Mouse (Mus musculus): ENCODE data around the gene Pnpo. TPM values are rescaled to one million over a fixed set of nuclear protein-coding genes. Genes with fewer than 3 reads are reported as not detected.

Pnpo gene
- total RNA-seq, 2 experiments from 2014 or later, result 37.4 to 37.5 TPM

DNA sequence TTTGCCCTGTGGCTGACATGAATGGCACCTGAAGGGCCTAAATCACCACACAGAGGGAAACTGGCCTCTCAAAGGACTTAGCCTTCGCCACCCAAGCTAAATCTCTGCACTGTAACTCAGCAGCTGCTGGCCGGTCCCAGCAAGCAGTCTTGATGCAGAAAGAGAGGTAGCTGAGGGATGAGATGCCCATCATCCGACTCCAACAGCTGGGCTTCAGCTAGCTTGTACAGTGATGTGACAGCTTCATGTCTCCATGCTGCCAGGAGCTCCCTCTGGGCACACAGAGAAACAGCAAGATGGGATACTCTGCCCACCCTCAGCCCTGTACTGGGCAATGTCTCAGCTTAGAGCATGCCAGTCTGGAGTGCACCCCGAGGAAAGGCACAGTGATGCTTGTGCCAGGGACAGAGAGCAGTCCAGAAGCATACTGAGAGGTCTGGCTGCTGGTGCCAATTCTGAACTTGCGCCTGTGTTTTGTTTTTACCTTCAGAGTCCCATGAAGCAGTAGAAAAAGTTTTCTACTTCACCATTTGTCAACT is 29.7 kb upstream of the Pnpo start:
- DNase-seq (ENCODE audit: low spot score in 2 of 2), result no peak
- intact Hi-C loops (cut with DNase I), result no loop called here

GRCm38 (mm10) chr11:96972906-96973305 is 29.1 kb upstream of the Pnpo start:
- no peak for DNase-seq (ENCODE audit: low spot score in 2 of 2)
- intact Hi-C loops (cut with DNase I), result no loop called here

DNA sequence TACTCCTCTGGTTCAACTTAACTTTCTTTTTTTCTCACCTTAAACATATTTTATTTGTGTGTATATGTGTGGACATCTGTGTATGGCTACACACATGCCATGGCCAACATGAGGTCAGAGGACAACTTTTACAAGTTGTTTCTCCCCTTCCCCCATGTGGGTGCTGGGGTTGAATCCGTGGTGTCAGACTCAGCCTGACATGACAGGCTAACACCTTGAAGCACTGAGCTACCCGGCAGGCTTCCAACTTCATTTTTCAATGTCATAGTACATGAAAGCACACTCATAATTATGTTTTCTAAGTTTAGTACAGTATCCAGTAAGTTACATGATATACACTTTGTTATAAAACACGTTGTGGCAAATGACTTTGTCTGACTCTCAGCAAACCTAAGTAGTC is 26.6 kb upstream of the Pnpo start:
- intact Hi-C loops (cut with DNase I), result no loop called here

GRCm38 (mm10) chr11:96969746-96970145 is 26.0 kb upstream of the Pnpo start:
- peak; percentile 42 to 74 for DNase-seq (ENCODE audit: low spot score in 2 of 2)
- intact Hi-C loops (cut with DNase I), result no loop called here

More for the DNA sequence above, 26.6 kb upstream of the Pnpo start:
- no peak for DNase-seq (ENCODE audit: low spot score in 2 of 2)

- intact Hi-C loops (cut with DNase I), result no loop called here
Measured at GRCm38 (mm10) chr11:96969280-96969722, 25.5 kb upstream of the Pnpo start.

DNA sequence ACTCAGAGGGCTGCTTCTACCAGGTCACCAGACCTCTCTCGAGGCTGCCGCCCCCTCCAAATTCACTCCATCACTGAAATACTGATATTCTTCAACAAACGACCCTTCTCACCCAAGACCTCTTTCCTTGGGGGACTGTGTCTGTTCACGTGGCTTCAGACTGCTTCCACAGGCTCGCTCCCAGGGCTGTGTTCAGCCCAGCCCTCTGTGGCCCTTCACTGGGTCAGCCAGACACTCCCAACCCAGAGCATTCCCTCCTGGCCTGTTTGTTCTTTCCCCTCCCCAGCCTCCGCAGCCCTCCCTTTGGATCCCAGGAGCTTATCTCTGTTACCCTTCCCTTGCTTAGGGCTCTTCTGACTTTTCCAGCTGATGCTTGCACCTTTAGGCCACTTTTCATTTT is 24.7 kb upstream of the Pnpo start:
- DNase-seq (ENCODE audit: low spot score in 2 of 2), result no peak
- intact Hi-C loops (cut with DNase I), result no loop called here

More at GRCm38 (mm10) chr11:96969280-96969722, 25.5 kb upstream of the Pnpo start:
- DNase-seq (ENCODE audit: low spot score in 2 of 2), result no peak

GRCm38 (mm10) chr11:96967544-96968269 is 23.9 kb upstream of the Pnpo start:
- DNase-seq (ENCODE audit: low spot score in 2 of 2), result no peak
- intact Hi-C loops (cut with DNase I), result no loop called here

DNA sequence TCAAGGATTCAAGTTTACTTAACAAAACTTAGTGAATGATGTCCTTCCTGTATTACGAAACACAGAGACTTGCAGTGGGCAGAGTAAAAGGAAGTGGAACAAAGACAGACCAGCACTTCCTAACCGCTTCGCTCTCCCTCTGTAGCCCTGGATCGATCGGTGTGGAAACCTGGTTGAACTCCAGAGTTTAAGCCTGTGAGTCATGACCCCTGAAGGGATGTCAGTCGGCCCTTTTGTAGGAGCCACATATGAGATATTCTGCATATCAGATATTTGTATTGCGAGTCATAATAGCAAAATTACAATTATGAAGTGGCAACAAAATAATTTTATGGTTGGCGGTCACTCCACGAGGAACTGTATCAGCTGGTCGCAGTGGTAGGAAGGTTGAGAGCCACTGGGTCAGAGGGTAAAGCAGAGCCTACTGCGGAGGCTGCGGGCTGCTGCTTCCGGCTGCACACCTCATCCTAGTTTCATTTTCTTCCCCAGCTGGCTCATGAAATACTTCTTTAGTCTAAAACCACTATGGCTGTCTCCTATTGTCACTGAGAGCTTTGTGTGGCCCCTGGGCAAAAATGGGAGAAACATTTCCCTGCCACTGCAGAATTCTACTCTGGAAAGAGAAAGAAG is 23.2 kb upstream of the Pnpo start:
- intact Hi-C loops (cut with DNase I), result no loop called here

DNA sequence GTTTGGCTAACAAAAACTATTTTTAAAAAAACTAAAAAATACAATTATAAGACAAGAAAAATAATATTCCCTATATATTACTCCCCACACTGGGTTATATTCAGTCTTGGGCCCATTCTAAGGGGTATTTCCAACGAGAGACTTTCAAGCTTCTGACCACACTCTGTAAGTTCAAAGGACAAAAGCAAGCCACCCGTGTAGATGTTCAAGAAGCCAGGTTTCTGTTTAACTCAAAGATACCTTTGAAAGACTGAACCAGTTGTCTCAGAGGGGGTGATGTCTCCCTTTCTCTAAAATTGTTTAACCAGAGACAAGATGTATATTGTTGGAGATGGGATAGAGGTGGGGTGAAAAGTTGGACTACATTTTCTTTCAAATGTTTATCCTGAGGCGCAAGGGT is 22.4 kb upstream of the Pnpo start:
- no peak for DNase-seq (ENCODE audit: low spot score in 2 of 2)
- intact Hi-C loops (cut with DNase I), result no loop called here

More for the DNA sequence above, 23.2 kb upstream of the Pnpo start:
- DNase-seq (ENCODE audit: low spot score in 2 of 2), result no peak

- peak; percentile 86 to 92 for DNase-seq (ENCODE audit: low spot score in 2 of 2)
- intact Hi-C loops (cut with DNase I), result loop anchor here (1.0 to 5.0 kb wide), 2 partner anchors 47 to 96 kb away; partner anchors contain the start of gene Cdk5rap3
Measured at GRCm38 (mm10) chr11:96963580-96963979, 19.8 kb upstream of the Pnpo start.

- intact Hi-C loops (cut with DNase I), result no loop called here
- DNase-seq (ENCODE audit: low spot score in 2 of 2), result no peak
Measured at GRCm38 (mm10) chr11:96957061-96957805, 13.4 kb upstream of the Pnpo start.

- intact Hi-C loops (cut with DNase I), result no loop called here
- DNase-seq (ENCODE audit: low spot score in 2 of 2), result no peak
Measured at GRCm38 (mm10) chr11:96956009-96956724, 12.4 kb upstream of the Pnpo start.

- no peak for DNase-seq (ENCODE audit: low spot score in 2 of 2)
- intact Hi-C loops (cut with DNase I), result no loop called here
Measured at GRCm38 (mm10) chr11:96955094-96955493, 11.3 kb upstream of the Pnpo start.

DNA sequence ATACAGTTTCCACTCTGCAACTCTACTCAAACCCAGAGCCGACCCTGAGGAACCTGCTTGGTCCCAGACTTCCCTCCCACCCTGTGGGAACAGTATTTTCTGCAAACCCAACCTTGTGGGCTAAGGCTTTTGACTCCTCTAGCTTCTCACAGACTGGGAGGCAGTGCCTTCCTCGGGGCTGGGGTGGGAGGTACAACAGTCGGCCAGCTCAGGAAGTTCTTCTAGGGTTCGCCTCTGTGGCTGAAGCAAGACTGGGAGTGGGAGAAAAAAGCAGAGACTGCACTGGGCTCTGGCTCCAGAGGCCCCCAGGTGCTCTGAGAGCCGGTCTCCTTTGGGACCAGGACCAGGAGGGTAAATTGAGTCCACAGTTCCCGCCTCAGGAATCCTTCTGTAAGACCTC is 9.1 kb upstream of the Pnpo start:
- DNase-seq (ENCODE audit: low spot score in 2 of 2), result no peak
- intact Hi-C loops (cut with DNase I), result no loop called here

DNA sequence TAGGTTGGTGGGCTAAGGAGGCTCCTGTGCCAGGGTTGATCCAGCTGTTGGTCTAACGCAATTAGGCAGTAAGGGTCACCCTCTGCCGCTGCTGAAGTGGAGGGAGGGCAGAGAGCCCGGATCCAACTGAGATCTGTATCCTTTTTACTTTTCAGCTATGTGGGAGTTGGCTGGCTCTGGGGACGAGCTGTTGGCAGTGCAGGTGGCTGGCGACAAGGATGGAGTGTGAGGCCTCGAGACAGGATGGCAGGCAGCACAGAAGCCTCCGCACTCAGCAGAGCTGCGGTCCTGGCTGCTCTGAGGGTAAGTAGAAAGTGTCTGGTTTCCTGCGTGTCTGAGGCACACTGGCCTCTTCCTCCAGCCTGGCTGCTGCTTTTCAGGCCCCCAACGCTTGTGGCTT is 8.6 kb upstream of the Pnpo start:
- intact Hi-C loops (cut with DNase I), result no loop called here
- peak in 1 of 2 experiments; percentile 56 for DNase-seq (ENCODE audit: low spot score in 2 of 2)

DNA sequence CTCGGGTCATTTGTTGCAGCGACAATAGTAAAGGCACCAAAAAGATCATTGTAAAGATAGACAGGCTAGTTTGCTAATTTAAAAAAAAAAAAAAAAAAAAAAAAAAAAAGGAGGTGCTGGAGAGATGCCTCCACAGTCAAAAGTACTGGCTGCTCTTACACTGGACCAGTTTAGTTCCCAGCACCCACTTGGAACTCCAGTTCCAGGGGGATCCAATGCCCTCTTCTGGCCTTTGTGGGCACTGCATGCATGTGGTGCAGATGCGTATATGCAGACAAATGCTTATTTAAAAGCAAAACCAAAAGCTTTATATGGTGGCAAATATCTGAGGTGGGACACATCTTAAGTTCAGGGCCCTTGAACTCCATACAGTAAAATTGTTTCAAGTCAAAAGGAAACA is 7.0 kb upstream of the Pnpo start:
- DNase-seq (ENCODE audit: low spot score in 2 of 2), result no peak
- intact Hi-C loops (cut with DNase I), result no loop called here

GRCm38 (mm10) chr11:96947849-96948248 is 4.1 kb upstream of the Pnpo start:
- intact Hi-C loops (cut with DNase I), result no loop called here
- no peak for DNase-seq (ENCODE audit: low spot score in 2 of 2)

- DNase-seq (ENCODE audit: low spot score in 2 of 2), result no peak
Measured at GRCm38 (mm10) chr11:96946498-96946897, 2.7 kb upstream of the Pnpo start.

DNA sequence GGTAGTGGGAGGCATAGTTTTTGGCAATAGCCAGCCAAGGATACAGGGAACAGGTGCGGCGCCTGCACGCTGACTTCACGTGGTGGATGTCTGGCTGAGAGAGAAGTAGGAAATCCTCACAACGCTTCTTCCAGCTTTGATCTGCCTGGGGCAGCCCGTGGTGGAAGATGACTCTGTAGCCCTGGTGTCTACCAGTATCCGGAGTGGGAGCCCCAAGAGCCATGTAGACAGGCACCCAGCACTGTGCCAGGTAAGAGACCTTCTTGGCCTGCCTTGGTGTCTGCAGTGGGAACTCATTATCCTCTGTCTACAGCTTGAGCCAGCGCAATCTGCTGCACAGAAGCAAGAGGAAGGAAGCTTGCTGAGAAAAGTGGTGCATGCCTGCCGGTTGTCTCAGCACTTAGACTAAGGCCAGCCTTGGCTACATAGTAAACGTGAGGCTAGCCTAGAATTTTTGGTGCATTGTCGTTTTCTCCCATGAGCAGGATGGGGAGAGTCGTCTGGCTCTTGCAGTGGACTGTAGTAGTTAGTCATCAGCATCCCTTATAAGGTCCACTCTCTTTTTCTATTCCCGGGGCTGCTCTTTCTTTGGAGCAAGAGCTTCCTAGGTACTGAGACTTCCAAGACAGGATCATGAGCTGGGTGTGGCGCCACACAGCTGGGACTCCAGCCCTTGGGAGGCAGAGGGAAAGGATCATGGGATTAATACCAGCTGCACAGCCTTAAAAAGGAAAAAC is 1.2 kb upstream of the Pnpo start:
- no peak for DNase-seq (ENCODE audit: low spot score in 2 of 2)
- intact Hi-C loops (cut with DNase I), result no loop called here

More at GRCm38 (mm10) chr11:96946498-96946897, 2.7 kb upstream of the Pnpo start:
- intact Hi-C loops (cut with DNase I), result no loop called here

Data from left cerebral cortex, postnatal 25 days (tissue).